Mouse (Mus musculus) midbrain, postnatal 0 days (tissue): ENCODE measurements at regions not wholly inside any gene's neighbourhood (a gene's known extent, or its start where the extent isn't known, plus 50 kb on each side); places are given as distances from the start of the nearest gene placed in this dataset.

Experiments
- ATAC-seq: fragments of 200-750 bp; cut with Nextera tagmentation; 2 replicates; pipeline ENCODE4 v1.8.0; 2017; ENCODE audit warnings: moderate number of reproducible peaks, mild to moderate bottlenecking, moderate TSS enrichment, moderate library complexity; ENCODE audit not compliant: low FRiP score
- DNase-seq: peaks from one replicate; pipeline ENCODE4 v3.0.0-alpha.2; 2015; ENCODE audit warnings: low spot score
- H3K27ac ChIP-seq: fragments of 300-500 bp; sonication (generic); 2 replicates; pipeline ENCODE4 v1.5.1; 2014; ENCODE audit warnings: low read depth, mild to moderate bottlenecking, low read length, mixed read lengths
- H3K27me3 ChIP-seq: fragments of 300-500 bp; sonication (generic); 2 replicates; pipeline ENCODE4 v1.6.1; 2014; ENCODE audit warnings: low read length, control low read depth, mixed read lengths; ENCODE audit not compliant: insufficient read depth
- H3K36me3 ChIP-seq: fragments of 300-500 bp; sonication (generic); 2 replicates; pipeline ENCODE4 v1.6.1; 2014; ENCODE audit warnings: low read length, control low read depth, mixed read lengths; ENCODE audit not compliant: insufficient read depth
- H3K4me1 ChIP-seq: fragments of 300-500 bp; sonication (generic); 2 replicates; pipeline ENCODE4 v1.6.1; 2014; ENCODE audit warnings: mild to moderate bottlenecking, control low read depth, antibody characterized with exemption, low read length, mixed read lengths; ENCODE audit not compliant: insufficient read depth
- H3K4me2 ChIP-seq: fragments of 300-500 bp; sonication (generic); 2 replicates; pipeline ENCODE4 v1.6.1; 2014; ENCODE audit warnings: low read depth, mild to moderate bottlenecking, low read length, mixed read lengths; ENCODE audit not compliant: poor library complexity, severe bottlenecking
- H3K4me3 ChIP-seq: fragments of 300-500 bp; sonication (generic); 2 replicates; pipeline ENCODE4 v1.5.1; 2014; ENCODE audit warnings: low read depth, mild to moderate bottlenecking, low read length, moderate library complexity
- H3K9ac ChIP-seq: fragments of 300-500 bp; sonication (generic); replicated peaks from 2 replicates; pipeline ENCODE4 v1.6.1; 2014; ENCODE audit warnings: mild to moderate bottlenecking, low read length, moderate library complexity, mixed read lengths; ENCODE audit not compliant: poor library complexity, severe bottlenecking
- H3K9me3 ChIP-seq: fragments of 300-500 bp; sonication (generic); 2 replicates; pipeline ENCODE4 v1.6.1; 2016; ENCODE audit warnings: low read length, control low read depth
- CTCF ChIP-seq: IDR thresholded peaks from 2 replicates; pipeline ENCODE4 v1.5.1; 2016; ENCODE audit warnings: antibody characterized with exemption, mild to moderate bottlenecking
- WGBS: fragments of 180-500 bp; shearing (Covaris S2); extraction: QIAGEN DNeasy Blood & Tissue Kit; methylation state at CpG from one replicate; pipeline ENCODE4 v1.1.7; 2014; 5-methylcytosine and 5-hydroxymethylcytosine counted together

DNA sequence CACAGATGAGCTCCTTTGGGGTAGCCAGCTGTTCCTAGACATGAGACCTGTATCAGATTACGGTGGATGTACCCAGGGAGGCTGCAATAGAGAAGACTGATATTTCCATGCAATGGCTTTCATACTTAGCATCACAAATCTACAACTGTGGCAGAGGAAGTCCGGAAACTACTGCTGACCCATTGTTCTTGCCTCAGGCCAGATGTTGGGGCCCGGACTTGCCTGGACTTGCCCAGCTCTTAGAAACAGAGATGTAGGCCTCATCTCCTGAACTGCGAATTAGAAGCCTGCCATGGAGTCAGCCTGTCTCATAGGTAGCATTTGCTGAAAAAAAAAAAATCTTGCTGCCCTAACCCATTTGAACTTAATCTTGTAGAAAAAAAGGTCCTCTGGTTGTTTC, 422.4 kb upstream of the Robo1 start:
- ATAC-seq (no peak), DNase-seq (no peak)
- no peaks in the 10 kb centered on the region for H3K36me3 ChIP-seq
- H3K4me3 ChIP-seq: no peak overlapping the region
- no peak overlapping the region for H3K27ac ChIP-seq
- H3K9ac ChIP-seq: no peak overlapping the region
- no peaks in the 10 kb centered on the region for H3K4me1 ChIP-seq
- WGBS: 82% methylated on average over 4 of the region's 4 CpGs
- no peaks in the 10 kb centered on the region for H3K27me3 ChIP-seq
- no peak overlapping the region for H3K4me2 ChIP-seq
- H3K9me3 ChIP-seq: no peaks in the 10 kb centered on the region
- TF ChIP-seq CTCF: no peak

DNA sequence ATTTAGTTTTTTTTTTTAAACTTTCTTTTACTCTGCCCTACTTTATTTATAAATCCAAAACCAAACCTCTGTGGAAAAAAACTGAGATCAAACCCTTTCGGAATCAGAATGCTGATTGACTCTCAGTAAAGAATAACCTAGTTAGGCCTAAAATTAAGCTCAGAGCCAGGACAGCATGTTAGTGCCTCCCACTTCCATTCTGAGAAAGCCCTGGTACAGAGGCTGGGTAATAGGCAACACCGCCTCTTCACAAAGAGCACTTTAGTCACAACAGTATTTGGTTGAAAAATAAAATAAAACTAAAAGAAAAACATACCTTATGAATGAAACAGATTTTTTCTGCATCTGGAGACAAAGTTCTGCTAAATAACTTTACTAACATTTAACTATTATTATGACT, 418.4 kb upstream of the Robo1 start:
- no peaks in the 10 kb centered on the region for H3K4me1 ChIP-seq
- ATAC-seq: no peak
- TF ChIP-seq CTCF: no peak
- H3K27ac ChIP-seq: no peak overlapping the region
- H3K9me3 ChIP-seq: no peaks in the 10 kb centered on the region
- 90% methylated on average over 2 of the region's 2 CpGs for WGBS
- no peaks in the 10 kb centered on the region for H3K27me3 ChIP-seq
- no peak for DNase-seq
- no peak overlapping the region for H3K4me2 ChIP-seq
- no peaks in the 10 kb centered on the region for H3K36me3 ChIP-seq
- no peak overlapping the region for H3K9ac ChIP-seq
- no peak overlapping the region for H3K4me3 ChIP-seq

DNA sequence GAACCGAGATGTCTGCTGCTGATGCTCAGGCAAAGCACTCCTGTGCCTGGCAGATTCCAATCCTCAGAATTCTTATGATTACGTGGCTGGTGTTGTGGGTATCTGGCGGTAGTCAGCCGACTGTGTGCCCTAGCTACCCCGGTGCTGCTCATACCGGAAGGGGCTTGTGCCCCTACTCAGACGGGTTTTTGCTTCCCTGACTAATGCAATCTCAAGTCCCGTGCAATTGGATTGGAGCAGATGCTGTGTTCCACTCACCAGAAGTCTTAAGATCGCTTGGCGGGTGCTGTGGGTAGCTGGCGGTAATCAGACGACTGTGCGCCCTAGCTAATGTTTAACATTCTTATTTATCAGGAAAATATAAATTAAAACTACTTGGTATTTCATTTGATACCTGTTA, 385.0 kb upstream of the Robo1 start:
- Histone ChIP-seq H3K4me3 (no peak overlapping the region), H3K4me2 (no peak overlapping the region), H3K9ac (no peak overlapping the region), H3K27ac (no peak overlapping the region), H3K27me3 (no peaks in the 10 kb centered on the region), H3K4me1 (no peaks in the 10 kb centered on the region), H3K36me3 (no peaks in the 10 kb centered on the region), H3K9me3 (no peaks in the 10 kb centered on the region)
- no peak for TF ChIP-seq CTCF
- WGBS: 96% methylated on average over 13 of the region's 13 CpGs
- no peak for ATAC-seq
- DNase-seq: no peak

- Histone ChIP-seq H3K9ac (no peak overlapping the region), H3K27ac (no peak overlapping the region), H3K4me1 (no peaks in the 10 kb centered on the region), H3K36me3 (no peaks in the 10 kb centered on the region), H3K27me3 (no peaks in the 10 kb centered on the region), H3K4me3 (no peak overlapping the region), H3K4me2 (no peak overlapping the region), H3K9me3 (no peaks in the 10 kb centered on the region)
- TF ChIP-seq CTCF: no peak
- DNase-seq: no peak
- no peak for ATAC-seq
- 84% methylated on average over 2 of the region's 2 CpGs for WGBS
Measured at GRCm38 (mm10) chr16:71944165-71944564, 363.9 kb upstream of the Robo1 start.

GRCm38 (mm10) chr16:71944846-71945245, 363.3 kb upstream of the Robo1 start:
- Histone ChIP-seq H3K9ac (no peak overlapping the region), H3K27ac (no peak overlapping the region), H3K36me3 (no peaks in the 10 kb centered on the region), H3K27me3 (no peaks in the 10 kb centered on the region), H3K9me3 (no peaks in the 10 kb centered on the region), H3K4me3 (no peak overlapping the region), H3K4me2 (no peak overlapping the region), H3K4me1 (no peaks in the 10 kb centered on the region)
- ATAC-seq (no peak), DNase-seq (no peak)
- no peak for TF ChIP-seq CTCF
- 92% methylated on average over 2 of the region's 2 CpGs for WGBS

- H3K9ac ChIP-seq: no peak overlapping the region
- H3K4me2 ChIP-seq: no peak overlapping the region
- ATAC-seq (no peak), DNase-seq (no peak)
- H3K4me3 ChIP-seq: no peak overlapping the region
- no peak for TF ChIP-seq CTCF
- H3K4me1 ChIP-seq: no peaks in the 10 kb centered on the region
- no peaks in the 10 kb centered on the region for H3K36me3 ChIP-seq
- no peak overlapping the region for H3K27ac ChIP-seq
- H3K9me3 ChIP-seq: no peaks in the 10 kb centered on the region
- H3K27me3 ChIP-seq: no peaks in the 10 kb centered on the region
- WGBS: 87% methylated on average over 2 of the region's 2 CpGs
Measured at GRCm38 (mm10) chr16:71952879-71953406, 355.2 kb upstream of the Robo1 start.
